8 mouse cellular contexts compared by ENCODE assay signal in the genomic region with DNA sequence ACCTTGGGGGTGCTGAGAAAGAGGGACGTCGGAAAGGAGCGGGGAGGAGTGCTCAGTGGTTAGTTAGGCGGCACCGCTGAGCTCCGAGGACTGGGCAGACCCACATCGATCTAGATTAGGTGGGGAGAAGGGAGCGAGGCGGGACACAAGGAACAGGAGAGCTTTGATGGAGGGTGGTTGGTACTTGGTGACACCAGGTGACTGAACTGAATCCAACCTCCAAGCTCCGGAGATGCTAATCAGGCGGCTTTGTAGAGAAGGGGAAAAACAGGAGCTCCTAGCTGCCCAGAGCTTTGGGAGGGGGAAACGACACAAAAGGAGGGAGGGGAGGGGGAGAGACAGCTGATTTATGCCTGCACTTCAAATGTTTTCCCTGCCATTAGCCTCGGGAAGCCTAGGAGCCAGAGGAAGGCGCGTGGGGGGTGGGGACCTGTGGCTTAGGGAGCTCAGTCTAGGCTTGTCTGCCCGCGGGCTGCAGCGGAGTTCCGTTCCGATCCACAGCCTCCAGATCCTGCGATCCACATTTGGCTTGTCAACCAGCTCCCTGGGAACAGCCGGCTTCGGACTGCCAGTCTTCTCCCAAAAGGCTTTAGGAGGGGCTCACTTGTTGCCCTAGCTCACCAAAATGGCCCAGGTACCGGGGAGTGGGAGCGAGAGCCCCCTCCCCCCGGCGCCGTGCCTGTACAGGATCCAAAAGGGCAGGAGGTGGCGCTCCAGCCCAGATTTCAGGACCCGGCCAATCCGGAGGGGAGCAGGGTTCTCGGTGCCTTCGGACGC. TPM values are rescaled to one million over a fixed set of nuclear protein-coding genes. Genes with fewer than 3 reads are reported as not detected.
DNase-seq lines count a peak whose midpoint lies in the region; ATAC-seq and TF ChIP-seq lines count a peak whose summit lies in the region.

No protein-coding gene starts in this region.

- H3K4me1 ChIP-seq in liver, adult 2 months (ENCODE audit: control insufficient read depth, insufficient read depth, low read length), result peaks cover 7% of the 10 kb centered on the region; the same call in 1 of the 2 replicates
- H3K4me1 ChIP-seq in cortical plate, adult 2 months (ENCODE audit: control insufficient read depth, insufficient read depth, low read length), result no peaks in the 10 kb centered on the region
- peaks cover 56% of the 10 kb centered on the region for H3K4me1 ChIP-seq in heart, embryonic 16.5 days (ENCODE audit: control insufficient read depth, insufficient read depth, low read length)
- H3K4me1 ChIP-seq in stomach, postnatal 0 days (replicated peaks; ENCODE audit: control insufficient read depth, insufficient read depth), result peaks cover 6% of the 10 kb centered on the region

- TF ChIP-seq CTCF in liver, adult 2 months (IDR thresholded peaks at IDR 0.05; ENCODE audit: low read depth, low read length), result peak; percentile 48
- 0 out of 2 replicates have a peak, but pooled peaks have one; percentile 11 for TF ChIP-seq CTCF in cortical plate, adult 2 months (IDR thresholded peaks at IDR 0.05; ENCODE audit: extremely low read depth, insufficient read depth, low read length)
- peak; percentile 50 for TF ChIP-seq CTCF in stomach, postnatal 0 days (IDR thresholded peaks at IDR 0.05; ENCODE audit: low read depth)

- no peak overlapping the region for H3K9ac ChIP-seq in liver, adult 2 months (ENCODE audit: low read depth, low read length)
- H3K9ac ChIP-seq in heart, embryonic 16.5 days (ENCODE audit: low read length), result peak overlapping the region; percentile 77
- peak overlapping the region; percentile 38 for H3K9ac ChIP-seq in stomach, postnatal 0 days (ENCODE audit: low read length)

- WGBS in liver, adult 2 months, result 9% methylated on average over 34 of the region's 34 CpGs
- WGBS in heart, embryonic 16.5 days, result 4% methylated on average over 34 of the region's 34 CpGs
- WGBS in stomach, postnatal 0 days, result 6% methylated on average over 34 of the region's 34 CpGs

- H3K4me2 ChIP-seq in heart, embryonic 16.5 days (ENCODE audit: low read depth, low read length), result peak overlapping the region; percentile 91
- H3K4me2 ChIP-seq in stomach, postnatal 0 days (replicated peaks; ENCODE audit: low read depth), result peak overlapping the region; percentile 62

- H3K9me3 ChIP-seq in heart, embryonic 16.5 days (replicated peaks; ENCODE audit: control insufficient read depth, low read length), result no peaks in the 10 kb centered on the region
- H3K9me3 ChIP-seq in stomach, postnatal 0 days (ENCODE audit: control insufficient read depth, low read length), result no peaks in the 10 kb centered on the region

- TF ChIP-seq POLR2A in liver, adult 2 months (IDR thresholded peaks at IDR 0.05; ENCODE audit: extremely low read depth, insufficient read depth, low read length), result no peak
- no peak for TF ChIP-seq POLR2A in cortical plate, adult 2 months (IDR thresholded peaks at IDR 0.05; ENCODE audit: extremely low read depth, insufficient read depth, low read length)

- peaks cover 17% of the 10 kb centered on the region; the same call in 1 of the 2 replicates for H3K27me3 ChIP-seq in liver, adult 2 months (ENCODE audit: control insufficient read depth, insufficient read depth, low read length)
- H3K27me3 ChIP-seq in heart, embryonic 16.5 days (ENCODE audit: control insufficient read depth, insufficient read depth, low read length), result peaks cover 3% of the 10 kb centered on the region; the same call in 1 of the 2 replicates
- H3K27me3 ChIP-seq in stomach, postnatal 0 days (ENCODE audit: control insufficient read depth, insufficient read depth, low read length), result no peaks in the 10 kb centered on the region

- H3K4me3 ChIP-seq in liver, adult 2 months (ENCODE audit: insufficient read depth, low read depth, low read length), result peak overlapping the region; percentile 0; the same call in 1 of the 2 replicates
- 0 out of 2 replicates have a peak overlapping the region, but pooled peaks have one; percentile 31 for H3K4me3 ChIP-seq in cortical plate, adult 2 months (ENCODE audit: insufficient read depth, low read length)
- peak overlapping the region; percentile 71 for H3K4me3 ChIP-seq in heart, embryonic 16.5 days (ENCODE audit: low read length)
- peak overlapping the region; percentile 34 for H3K4me3 ChIP-seq in stomach, postnatal 0 days (ENCODE audit: low read depth, low read length)

- H3K36me3 ChIP-seq in liver, adult 2 months (ENCODE audit: control insufficient read depth, insufficient read depth, low read length), result no peaks in the 10 kb centered on the region
- H3K36me3 ChIP-seq in heart, embryonic 16.5 days (ENCODE audit: control insufficient read depth, insufficient read depth), result no peaks in the 10 kb centered on the region
- no peaks in the 10 kb centered on the region for H3K36me3 ChIP-seq in stomach, postnatal 0 days (ENCODE audit: control insufficient read depth, insufficient read depth, low read length)

- no peak for ATAC-seq in heart, embryonic 16.5 days (replicated peaks; ENCODE audit: extremely low read depth, insufficient read depth, low FRiP score)
- no peak for ATAC-seq in stomach, postnatal 0 days (ENCODE audit: low FRiP score, low TSS enrichment)

- H3K27ac ChIP-seq in liver, adult 2 months (replicated peaks; ENCODE audit: insufficient read depth, low read depth, low read length), result no peak overlapping the region
- H3K27ac ChIP-seq in cortical plate, adult 2 months (ENCODE audit: insufficient read depth, low read length), result no peak overlapping the region
- peak overlapping the region; percentile 28; the same call in 1 of the 2 replicates for H3K27ac ChIP-seq in heart, embryonic 16.5 days (ENCODE audit: low read length)
- H3K27ac ChIP-seq in stomach, postnatal 0 days (replicated peaks), result 0 out of 2 replicates have a peak overlapping the region, but pooled peaks have one; percentile 24

- DNase-seq in liver, adult 2 months (ENCODE audit: extremely low read depth, low read depth, low spot score), result no peak
- no peak for DNase-seq in liver
- DNase-seq in kidney, postnatal 36 days, result peak; percentile 43 to 73
- DNase-seq in mesoderm, embryonic 11.5 days (ENCODE audit: low read depth, low spot score), result peak; percentile 81
- DNase-seq in stomach, postnatal 0 days (ENCODE audit: low spot score), result peak; percentile 53
- DNase-seq in thymus, adult 18-20 months, result no peak

- TF ChIP-seq EP300 in stomach, postnatal 0 days (optimal IDR thresholded peaks at IDR 0.05), result no peak

- H3K79me2 ChIP-seq in liver, adult 2 months (ENCODE audit: control insufficient read depth, insufficient read depth, low read length), result no peaks in the 10 kb centered on the region

RNA-seq across cellular contexts. Expression of a gene that starts 4.7 kb away (rescaled TPM):
- total RNA-seq in liver, adult 2 months (2014; rRNA removed), result 0.83 and 1.3 TPM in 2 replicates
- polyA plus RNA-seq in liver, adult 2 months (2012; rRNA removed), result 1.0 and 1.1 TPM in 2 replicates
- polyA plus RNA-seq in cortical plate, adult 2 months (2012; rRNA removed), result 9.2 and 9.8 TPM in 2 replicates
- polyA plus RNA-seq in heart, embryonic 16.5 days (2015; fragmentation: Nextera tagmentation; extraction: Ambion mirVana), result 10.0 and 12.5 TPM in 2 replicates
- polyA plus RNA-seq in stomach, postnatal 0 days (2015; fragmentation: Nextera tagmentation; extraction: Ambion mirVana), result 3.8 and 4.1 TPM in 2 replicates

Comparison
In these comparisons a context has a peak if more than half of its experiments do, and no peak if none do; other contexts are left out.
1. DNase-seq: peak in kidney, postnatal 36 days (2 of 2), mesoderm, embryonic 11.5 days (single experiment) and stomach, postnatal 0 days (single experiment); none in liver, adult 2 months (single experiment), liver (single experiment) and thymus, adult 18-20 months (0 of 2).
2. H3K27ac ChIP-seq: peak in heart, embryonic 16.5 days (single experiment) and stomach, postnatal 0 days (single experiment); none in liver, adult 2 months (single experiment) and cortical plate, adult 2 months (single experiment).
3. H3K4me3 ChIP-seq: peak in every context shown above with its lines; median percentile 71 in heart, embryonic 16.5 days; 34 in stomach, postnatal 0 days; 31 in cortical plate, adult 2 months; 0 in liver, adult 2 months.
4. Peak in every context shown above with its lines, with median percentiles within 50 percentile points of each other: CTCF ChIP-seq.